Mouse (Mus musculus) midbrain, embryonic 10.5 days (tissue): ENCODE data around the gene Naip5. TPM values are rescaled to one million over a fixed set of nuclear protein-coding genes. Genes with fewer than 3 reads are reported as not detected.
A peak's percentile ranks its signal among the peaks of the same experiment; 100 is the strongest.
"Not testable (repeated sequence)": the region's sequence is repeated elsewhere in the genome, so short reads cannot be mapped to it uniquely, and the experiment has no call there.

Experiments
- DNase-seq: peaks from one replicate; pipeline ENCODE4 v3.0.0-alpha.2; 2017; ENCODE audit warnings: low spot score
- H3K27ac ChIP-seq: fragments of 300-500 bp; sonication (generic); replicated peaks from 2 replicates; pipeline ENCODE4 v1.5.1; 2016; ENCODE audit warnings: mild to moderate bottlenecking
- H3K27me3 ChIP-seq: fragments of 300-500 bp; sonication (generic); 2 replicates; pipeline ENCODE4 v1.6.1; 2016; ENCODE audit warnings: low read depth, mild to moderate bottlenecking; ENCODE audit not compliant: poor library complexity, severe bottlenecking
- H3K36me3 ChIP-seq: fragments of 300-500 bp; sonication (generic); 2 replicates; pipeline ENCODE4 v1.6.1; 2016; ENCODE audit warnings: mild to moderate bottlenecking, moderate library complexity
- H3K4me1 ChIP-seq: fragments of 300-500 bp; sonication (generic); 2 replicates; pipeline ENCODE4 v1.6.1; 2016
- H3K4me3 ChIP-seq: fragments of 300-500 bp; sonication (generic); 2 replicates; pipeline ENCODE4 v1.5.1; 2016; ENCODE audit warnings: mild to moderate bottlenecking, moderate library complexity
- H3K9me3 ChIP-seq: fragments of 300-500 bp; sonication (generic); replicated peaks from 2 replicates; pipeline ENCODE4 v1.6.1; 2016; ENCODE audit warnings: mild to moderate bottlenecking
- WGBS: fragments of 180-500 bp; shearing (Covaris S2); methylation state at CpG from one replicate; pipeline ENCODE4 v1.1.7; 2016; 5-methylcytosine and 5-hydroxymethylcytosine counted together
- polyA plus RNA-seq: library from polyadenylated mRNA; unstranded; fragments of >200 nt; fragmentation: Nextera tagmentation; extraction: Ambion mirVana; gene quantifications from 2 replicates; pipeline ENCODE4 v1.2.1, GENCODE M21; 2016

Naip5 gene
- polyA plus RNA-seq, result 0.07 TPM in 2 replicates

GRCm38 (mm10) chr13:100246223-100246622 is at the start of gene Naip5:
Naip5 (minus strand) TSS chr13:100246323.
- H3K9me3 ChIP-seq, H3K4me1 ChIP-seq, H3K27ac ChIP-seq, DNase-seq, H3K4me3 ChIP-seq, H3K36me3 ChIP-seq, H3K27me3 ChIP-seq: not testable (repeated sequence)
- WGBS, result 85% methylated on average over 4 of the region's 4 CpGs

- 82% methylated on average over 1 of the region's 1 CpGs for WGBS
- no peaks in the 10 kb centered on the region for H3K27me3 ChIP-seq
- H3K9me3 ChIP-seq, result no peaks in the 10 kb centered on the region
- H3K4me1 ChIP-seq, result no peaks in the 10 kb centered on the region
- H3K27ac ChIP-seq, result no peak overlapping the region
- H3K4me3 ChIP-seq, result no peak overlapping the region
- DNase-seq, result no peak
- H3K36me3 ChIP-seq, result no peaks in the 10 kb centered on the region
Measured at GRCm38 (mm10) chr13:100284611-100285010, 38.5 kb upstream of the Naip5 start.

- not testable (repeated sequence) for H3K4me3 ChIP-seq, H3K36me3 ChIP-seq, H3K27me3 ChIP-seq, H3K27ac ChIP-seq, H3K9me3 ChIP-seq, H3K4me1 ChIP-seq, DNase-seq
- whole genome bisulfite sequencing, result no CpG with 5 or more reads among the region's 1 CpGs
Measured at GRCm38 (mm10) chr13:100271474-100272132, 25.5 kb upstream of the Naip5 start.

GRCm38 (mm10) chr13:100256996-100257395 is 10.9 kb upstream of the Naip5 start:
- not testable (repeated sequence) for H3K9me3 ChIP-seq, H3K36me3 ChIP-seq, H3K4me1 ChIP-seq, DNase-seq, H3K27ac ChIP-seq, H3K27me3 ChIP-seq, H3K4me3 ChIP-seq
- WGBS, result 76% methylated on average over 2 of the region's 2 CpGs

GRCm38 (mm10) chr13:100255925-100256324 is 9.8 kb upstream of the Naip5 start:
- H3K9me3 ChIP-seq, H3K4me1 ChIP-seq, H3K4me3 ChIP-seq, H3K27me3 ChIP-seq, DNase-seq, H3K36me3 ChIP-seq, H3K27ac ChIP-seq: not testable (repeated sequence)
- WGBS, result 90% methylated on average over 6 of the region's 6 CpGs

GRCm38 (mm10) chr13:100251897-100252296 is 5.8 kb upstream of the Naip5 start:
- H3K27ac ChIP-seq, H3K4me3 ChIP-seq, H3K36me3 ChIP-seq, H3K27me3 ChIP-seq, H3K4me1 ChIP-seq, DNase-seq, H3K9me3 ChIP-seq: not testable (repeated sequence)
- 86% methylated on average over 2 of the region's 2 CpGs for WGBS

GRCm38 (mm10) chr13:100246896-100247519 is 885 bp upstream of the Naip5 start:
- not testable (repeated sequence) for H3K4me3 ChIP-seq, DNase-seq, H3K4me1 ChIP-seq, H3K27me3 ChIP-seq, H3K9me3 ChIP-seq, H3K36me3 ChIP-seq, H3K27ac ChIP-seq
- WGBS, result 82% methylated on average over 5 of the region's 5 CpGs

GRCm38 (mm10) chr13:100243702-100244101 is 2.4 kb downstream of the Naip5 start:
- H3K9me3 ChIP-seq, result no peaks in the 10 kb centered on the region
- H3K27ac ChIP-seq, result no peak overlapping the region
- H3K27me3 ChIP-seq, result no peaks in the 10 kb centered on the region
- H3K36me3 ChIP-seq, result no peaks in the 10 kb centered on the region
- H3K4me1 ChIP-seq, result no peaks in the 10 kb centered on the region
- DNase-seq, result no peak
- no peak overlapping the region for H3K4me3 ChIP-seq

- not testable (repeated sequence) for H3K4me1 ChIP-seq, H3K9me3 ChIP-seq, H3K4me3 ChIP-seq, H3K27ac ChIP-seq, H3K27me3 ChIP-seq, H3K36me3 ChIP-seq, DNase-seq
- 86% methylated on average over 1 of the region's 1 CpGs for WGBS
Measured at GRCm38 (mm10) chr13:100213683-100214082, 32.4 kb downstream of the Naip5 start.

- Histone ChIP-seq H3K27ac (no peak overlapping the region), H3K27me3 (no peaks in the 10 kb centered on the region), H3K9me3 (no peaks in the 10 kb centered on the region), H3K4me3 (no peak overlapping the region), H3K36me3 (no peaks in the 10 kb centered on the region), H3K4me1 (no peaks in the 10 kb centered on the region)
- DNase-seq, result peak; percentile 20
- 30% methylated on average over 8 of the region's 8 CpGs for WGBS
Measured at GRCm38 (mm10) chr13:100210540-100210939, 35.6 kb downstream of the Naip5 start.

- WGBS, result 94% methylated on average over 1 of the region's 1 CpGs
- no peak overlapping the region for H3K27ac ChIP-seq
- no peak for DNase-seq
- H3K4me1 ChIP-seq, result no peaks in the 10 kb centered on the region
- no peak overlapping the region for H3K4me3 ChIP-seq
- no peaks in the 10 kb centered on the region for H3K9me3 ChIP-seq
- H3K36me3 ChIP-seq, result no peaks in the 10 kb centered on the region
- no peaks in the 10 kb centered on the region for H3K27me3 ChIP-seq
Measured at GRCm38 (mm10) chr13:100203319-100203718, 42.8 kb downstream of the Naip5 start.

GRCm38 (mm10) chr13:100201659-100202333 is 44.3 kb downstream of the Naip5 start, which contains the start of gene Naip2:
Naip2 (minus strand) TSS chr13:100202092.
- H3K36me3 ChIP-seq, DNase-seq, H3K27me3 ChIP-seq, H3K4me3 ChIP-seq, H3K4me1 ChIP-seq, H3K27ac ChIP-seq, H3K9me3 ChIP-seq: not testable (repeated sequence)
- 78% methylated on average over 3 of the region's 3 CpGs for WGBS

- DNase-seq, result no peak
- Histone ChIP-seq H3K27me3 (no peaks in the 10 kb centered on the region), H3K9me3 (no peaks in the 10 kb centered on the region), H3K4me1 (no peaks in the 10 kb centered on the region), H3K4me3 (no peak overlapping the region), H3K36me3 (no peaks in the 10 kb centered on the region), H3K27ac (no peak overlapping the region)
Measured at GRCm38 (mm10) chr13:100200778-100201177, 45.3 kb downstream of the Naip5 start.
